Mouse (Mus musculus) intestine, embryonic 16.5 days (tissue): ENCODE measurements around the gene Stom. TPM values are rescaled to one million over a fixed set of nuclear protein-coding genes. Genes with fewer than 3 reads are reported as not detected.

Experiments used
- ATAC-seq: fragments of 200-750 bp; cut with Nextera tagmentation; 2 replicates; pipeline ENCODE4 v1.8.0; 2017; ENCODE audit warnings: moderate TSS enrichment, moderate library complexity
- H3K27ac ChIP-seq: fragments of 300-500 bp; sonication (generic); 2 replicates; pipeline ENCODE4 v1.5.1; 2014; ENCODE audit warnings: mild to moderate bottlenecking, low read length
- H3K27me3 ChIP-seq: fragments of 300-500 bp; sonication (generic); replicated peaks from 2 replicates; pipeline ENCODE4 v1.6.1; 2014; ENCODE audit warnings: low read length, control low read depth, mixed read lengths; ENCODE audit not compliant: control insufficient read depth, insufficient read depth
- H3K36me3 ChIP-seq: fragments of 300-500 bp; sonication (generic); 2 replicates; pipeline ENCODE4 v1.6.1; 2014; ENCODE audit warnings: low read length, control low read depth; ENCODE audit not compliant: control insufficient read depth, insufficient read depth
- H3K4me1 ChIP-seq: fragments of 300-500 bp; sonication (generic); 2 replicates; pipeline ENCODE4 v1.6.1; 2014; ENCODE audit warnings: low read length, control low read depth, mixed read lengths; ENCODE audit not compliant: control insufficient read depth, insufficient read depth
- H3K4me2 ChIP-seq: fragments of 300-500 bp; sonication (generic); 2 replicates; pipeline ENCODE4 v1.6.1; 2014; ENCODE audit warnings: low read depth, low read length, control low read depth
- H3K4me3 ChIP-seq: fragments of 300-500 bp; sonication (generic); 2 replicates; pipeline ENCODE4 v1.5.1; 2014; ENCODE audit warnings: mild to moderate bottlenecking, low read length
- H3K9ac ChIP-seq: fragments of 300-500 bp; sonication (generic); 2 replicates; pipeline ENCODE4 v1.6.1; 2014; ENCODE audit warnings: low read depth, low read length
- H3K9me3 ChIP-seq: fragments of 300-500 bp; sonication (generic); 2 replicates; pipeline ENCODE4 v1.6.1; 2016; ENCODE audit warnings: low read length, control low read depth; ENCODE audit not compliant: control insufficient read depth
- WGBS: fragments of 180-500 bp; shearing (Covaris S2); extraction: QIAGEN DNeasy Blood & Tissue Kit; methylation state at CpG from one replicate; pipeline ENCODE4 v1.1.7; 2014; 5-methylcytosine and 5-hydroxymethylcytosine counted together
- polyA plus RNA-seq: library from polyadenylated mRNA; unstranded; fragments of >200 nt; fragmentation: Nextera tagmentation; extraction: Ambion mirVana; gene quantifications from 2 replicates; pipeline ENCODE4 v1.2.1, GENCODE M21; 2015

The Stom gene
- polyA plus RNA-seq, 1 experiment from 2014 or later = 64.7 TPM

DNA sequence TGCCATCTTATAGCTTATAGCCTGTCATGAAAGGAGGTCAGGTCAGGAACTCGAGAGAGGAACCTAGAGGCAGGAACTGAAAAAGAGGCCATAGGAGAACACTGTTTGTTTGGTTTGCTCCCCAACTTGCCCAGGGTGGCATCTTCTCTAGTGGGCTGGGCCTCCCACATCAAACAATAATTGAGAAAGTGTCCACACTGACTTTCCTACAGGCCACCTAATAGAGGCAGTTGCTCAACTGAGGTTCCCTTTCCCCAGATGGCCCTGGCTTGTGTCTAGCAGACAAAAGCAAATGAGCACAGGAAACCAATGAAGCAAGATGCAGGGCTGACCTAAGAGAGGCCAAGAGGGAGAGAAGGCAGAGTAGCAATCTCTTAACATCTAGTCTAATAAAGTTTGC, 28.6 kb downstream of the Stom start:
- H3K36me3 ChIP-seq = no peaks in the 10 kb centered on the region
- no peak overlapping the region for H3K27ac ChIP-seq
- H3K4me2 ChIP-seq = no peak overlapping the region
- no peaks in the 10 kb centered on the region for H3K27me3 ChIP-seq
- no peak for ATAC-seq
- H3K9me3 ChIP-seq = no peaks in the 10 kb centered on the region
- no peaks in the 10 kb centered on the region for H3K4me1 ChIP-seq
- WGBS = 40% methylated on average over 1 of the region's 1 CpGs
- no peak overlapping the region for H3K9ac ChIP-seq
- H3K4me3 ChIP-seq = no peak overlapping the region

DNA sequence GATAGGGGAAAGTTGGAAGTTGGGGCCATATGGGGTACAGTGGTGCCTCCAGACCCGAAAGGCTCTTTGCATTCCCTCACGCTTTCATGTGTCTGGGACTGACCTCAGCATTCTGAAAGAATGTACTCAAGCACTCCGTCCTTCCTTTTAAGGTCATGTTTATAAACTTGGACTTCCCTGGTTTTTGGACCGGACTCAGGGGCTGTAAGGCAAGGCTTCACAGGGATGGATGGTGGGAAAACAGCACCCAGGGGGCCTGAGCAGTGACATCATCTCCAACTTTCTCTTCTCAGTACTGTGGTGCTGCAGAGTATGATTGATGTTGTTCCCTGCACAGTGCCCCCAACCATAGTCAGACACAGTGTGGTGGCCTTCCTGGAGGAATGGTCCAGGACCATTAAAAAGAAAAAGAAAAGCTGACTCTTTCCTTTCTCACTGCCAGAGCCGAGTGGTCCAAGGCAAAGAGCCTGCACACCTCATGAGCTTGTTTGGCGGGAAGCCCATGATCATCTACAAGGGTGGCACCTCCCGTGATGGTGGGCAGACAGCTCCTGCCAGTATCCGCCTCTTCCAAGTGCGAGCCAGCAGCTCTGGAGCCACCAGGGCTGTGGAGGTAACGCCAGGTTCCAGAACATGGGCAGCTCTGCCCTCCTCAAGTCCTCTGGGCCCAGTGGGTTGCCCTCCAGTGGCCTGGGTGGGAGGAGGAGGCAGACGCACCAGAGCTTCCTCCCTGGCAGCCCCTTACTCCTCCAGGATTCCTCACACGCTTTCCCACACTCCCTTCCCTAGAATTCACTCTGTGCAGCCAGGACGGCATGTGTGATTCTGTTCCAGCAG, 34.5 kb downstream of the Stom start:
- Histone ChIP-seq H3K27ac (peak overlapping the region; percentile 75), H3K9me3 (no peaks in the 10 kb centered on the region), H3K4me3 (no peak overlapping the region), H3K4me1 (peaks cover 12% of the 10 kb centered on the region), H3K27me3 (no peaks in the 10 kb centered on the region), H3K9ac (peak overlapping the region; percentile 23; the same call in 1 of the 2 replicates), H3K36me3 (no peaks in the 10 kb centered on the region), H3K4me2 (no peak overlapping the region)
- ATAC-seq = peak; percentile 81
- WGBS = 59% methylated on average over 13 of the region's 13 CpGs

GRCm38 (mm10) chr2:35299437-35299836, 37.3 kb downstream of the Stom start:
- ATAC-seq = no peak
- Histone ChIP-seq H3K9ac (no peak overlapping the region), H3K27me3 (no peaks in the 10 kb centered on the region), H3K4me1 (peaks cover 12% of the 10 kb centered on the region), H3K36me3 (no peaks in the 10 kb centered on the region), H3K27ac (no peak overlapping the region), H3K4me3 (no peak overlapping the region), H3K9me3 (no peaks in the 10 kb centered on the region), H3K4me2 (no peak overlapping the region)
- WGBS = 88% methylated on average over 2 of the region's 2 CpGs

GRCm38 (mm10) chr2:35297703-35298332, 39.0 kb downstream of the Stom start:
- Histone ChIP-seq H3K9me3 (no peaks in the 10 kb centered on the region), H3K4me2 (no peak overlapping the region), H3K36me3 (no peaks in the 10 kb centered on the region), H3K4me3 (no peak overlapping the region), H3K27ac (no peak overlapping the region), H3K4me1 (peaks cover 12% of the 10 kb centered on the region), H3K27me3 (no peaks in the 10 kb centered on the region), H3K9ac (no peak overlapping the region)
- 24% methylated on average over 15 of the region's 15 CpGs for WGBS
- peak; percentile 51; the same call in 1 of the 2 replicates for ATAC-seq

DNA sequence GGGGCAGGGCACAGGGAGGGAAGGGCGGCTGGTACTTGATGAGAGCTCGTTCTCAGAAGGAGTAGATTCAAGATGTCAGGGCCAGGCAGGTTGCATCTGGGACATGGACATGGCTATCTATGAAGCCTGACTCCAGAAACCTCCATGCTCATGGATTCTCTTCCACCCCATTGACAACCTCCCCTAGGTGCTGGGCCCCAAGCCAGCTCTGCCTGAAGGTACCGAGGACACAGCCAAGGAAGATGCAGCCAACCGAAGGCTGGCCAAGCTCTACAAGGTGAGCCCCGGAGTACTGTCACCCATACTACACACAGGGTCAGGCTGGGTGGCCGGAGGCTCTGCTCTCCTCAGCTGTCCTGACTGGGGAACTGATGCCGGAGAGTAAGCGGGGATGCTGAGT, 43.5 kb downstream of the Stom start:
- no peaks in the 10 kb centered on the region for H3K9me3 ChIP-seq
- no peak overlapping the region for H3K9ac ChIP-seq
- H3K4me3 ChIP-seq = no peak overlapping the region
- no peak overlapping the region for H3K27ac ChIP-seq
- H3K36me3 ChIP-seq = no peaks in the 10 kb centered on the region
- 83% methylated on average over 8 of the region's 8 CpGs for WGBS
- no peak overlapping the region for H3K4me2 ChIP-seq
- ATAC-seq = no peak
- H3K4me1 ChIP-seq = 0 out of 2 replicates have a peak, but pooled peaks cover 3% of the 10 kb centered on the region
- H3K27me3 ChIP-seq = no peaks in the 10 kb centered on the region

DNA sequence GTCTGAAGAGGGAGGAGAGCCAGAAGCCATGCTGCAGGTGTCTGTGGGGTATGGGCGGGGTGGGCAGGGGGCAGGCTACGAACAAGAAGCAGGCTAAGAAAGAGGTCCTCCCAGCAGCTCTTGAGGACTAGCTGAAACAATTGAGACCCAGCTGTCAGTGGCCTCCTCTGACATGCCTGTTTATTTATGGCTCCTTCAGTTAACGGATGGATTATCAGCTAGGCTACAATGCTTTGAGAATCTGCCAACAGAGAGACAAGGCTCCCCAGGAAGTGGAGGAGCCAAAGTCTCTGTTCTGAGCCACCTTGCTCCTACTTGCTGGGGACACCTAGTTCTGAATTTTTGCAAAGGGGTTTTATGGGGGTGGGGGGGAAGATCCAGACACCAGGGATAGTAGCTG, 44.1 kb downstream of the Stom start:
- WGBS = 55% methylated on average over 3 of the region's 3 CpGs
- Histone ChIP-seq H3K27me3 (no peaks in the 10 kb centered on the region), H3K4me2 (no peak overlapping the region), H3K4me1 (no peaks in the 10 kb centered on the region), H3K4me3 (no peak overlapping the region), H3K9ac (no peak overlapping the region), H3K36me3 (no peaks in the 10 kb centered on the region), H3K27ac (no peak overlapping the region), H3K9me3 (no peaks in the 10 kb centered on the region)
- ATAC-seq = no peak

DNA sequence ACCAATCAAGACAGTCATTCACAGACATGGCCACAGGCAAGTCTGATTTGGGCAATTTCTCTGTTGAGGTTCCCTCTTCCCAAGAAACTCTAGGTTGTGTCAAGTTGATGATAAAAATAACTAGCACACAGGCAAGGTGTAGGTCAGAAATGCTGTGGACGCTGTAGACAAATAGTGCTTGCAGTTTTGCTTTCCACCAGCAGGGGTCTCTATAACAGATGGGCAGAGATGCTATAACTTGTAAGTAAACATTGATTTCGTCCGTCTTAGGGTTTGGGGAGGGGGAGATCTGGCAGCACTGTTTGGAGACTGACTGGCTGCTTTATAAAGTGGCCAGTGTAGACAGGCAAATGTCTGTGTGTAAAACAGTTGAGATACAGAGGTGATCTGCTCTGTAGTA, 44.9 kb downstream of the Stom start:
- Histone ChIP-seq H3K4me3 (no peak overlapping the region), H3K9ac (no peak overlapping the region), H3K4me2 (no peak overlapping the region), H3K27ac (no peak overlapping the region), H3K9me3 (no peaks in the 10 kb centered on the region), H3K4me1 (no peaks in the 10 kb centered on the region), H3K36me3 (no peaks in the 10 kb centered on the region), H3K27me3 (no peaks in the 10 kb centered on the region)
- WGBS = 14% methylated on average over 3 of the region's 3 CpGs
- no peak for ATAC-seq

- H3K9ac ChIP-seq = no peak overlapping the region
- peak; percentile 57 for ATAC-seq
- H3K36me3 ChIP-seq = no peaks in the 10 kb centered on the region
- H3K27ac ChIP-seq = no peak overlapping the region
- H3K4me2 ChIP-seq = no peak overlapping the region
- H3K4me1 ChIP-seq = no peaks in the 10 kb centered on the region; the same call in 1 of the 2 replicates
- H3K27me3 ChIP-seq = no peaks in the 10 kb centered on the region
- no peak overlapping the region for H3K4me3 ChIP-seq
- no peaks in the 10 kb centered on the region for H3K9me3 ChIP-seq
- WGBS = 43% methylated on average over 13 of the region's 13 CpGs
Observed at GRCm38 (mm10) chr2:35288758-35289635, 47.8 kb downstream of the Stom start.

DNA sequence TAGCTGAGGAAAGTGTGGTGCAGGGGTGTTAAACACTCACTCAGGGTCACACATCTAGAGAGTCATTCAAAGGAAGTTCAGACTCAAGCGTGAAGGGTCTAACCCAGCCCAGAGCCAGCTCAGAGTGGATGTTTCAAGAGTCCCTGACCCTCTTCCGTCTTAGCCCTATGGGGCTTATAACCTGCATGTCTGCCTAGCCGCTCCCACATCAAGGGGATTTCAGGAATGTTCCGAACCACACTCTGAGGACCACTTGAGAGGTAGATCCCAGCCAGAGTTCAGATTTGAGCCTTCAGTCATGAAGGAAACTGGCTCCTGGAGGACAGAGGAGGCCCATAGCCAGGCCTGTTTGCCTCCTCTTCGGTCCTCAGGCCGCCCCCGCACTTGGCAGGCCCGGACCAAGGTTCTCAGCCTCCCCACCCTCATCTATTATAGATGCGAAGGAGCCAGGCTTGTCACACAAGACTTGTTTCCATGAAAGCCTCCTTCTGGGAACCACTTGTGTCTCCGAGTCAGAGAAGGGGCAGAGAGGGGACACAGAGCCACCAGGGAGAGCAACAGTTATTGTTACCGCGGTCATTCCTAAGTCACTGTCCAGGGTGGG, 49.7 kb downstream of the Stom start:
- H3K27me3 ChIP-seq = no peaks in the 10 kb centered on the region
- WGBS = 86% methylated on average over 12 of the region's 12 CpGs
- H3K36me3 ChIP-seq = no peaks in the 10 kb centered on the region
- no peak overlapping the region for H3K9ac ChIP-seq
- H3K4me3 ChIP-seq = no peak overlapping the region
- no peaks in the 10 kb centered on the region for H3K9me3 ChIP-seq
- no peak overlapping the region for H3K4me2 ChIP-seq
- no peak overlapping the region for H3K27ac ChIP-seq
- H3K4me1 ChIP-seq = peaks cover 10% of the 10 kb centered on the region
- no peak for ATAC-seq
